Mouse (Mus musculus): Measurements from ENCODE around the gene Acox1. TPM values are rescaled to one million over a fixed set of nuclear protein-coding genes. Genes with fewer than 3 reads are reported as not detected.

The Acox1 gene
- polyA plus RNA-seq, 1 experiment from 2014 or later, result 21.2 TPM

- peak overlapping the region; percentile 37 for H3K4me3 ChIP-seq
- peaks cover 5% of the 10 kb centered on the region; the same call in 1 of the 2 replicates for H3K36me3 ChIP-seq
- H3K4me2 ChIP-seq, result peak overlapping the region; percentile 64
- 13% methylated on average over 23 of the region's 23 CpGs for WGBS
- H3K27ac ChIP-seq, result no peak overlapping the region
- no peak overlapping the region; the same call in 1 of the 2 replicates for H3K9ac ChIP-seq
- H3K4me1 ChIP-seq, result peaks cover 38% of the 10 kb centered on the region
- no peaks in the 10 kb centered on the region for H3K9me3 ChIP-seq
- ATAC-seq (ENCODE audit: borderline replicate concordance, extremely low read depth, low FRiP score, low TSS enrichment), result no peak
- H3K27me3 ChIP-seq, result peaks cover 39% of the 10 kb centered on the region
Measured at GRCm38 (mm10) chr11:116222740-116223059, 23.9 kb upstream of the Acox1 start.

- peaks cover 39% of the 10 kb centered on the region for H3K27me3 ChIP-seq
- 19% methylated on average over 53 of the region's 53 CpGs for WGBS
Measured at GRCm38 (mm10) chr11:116221931-116222739, 23.3 kb upstream of the Acox1 start.

GRCm38 (mm10) chr11:116219885-116220284 is 21.0 kb upstream of the Acox1 start:
- Histone ChIP-seq H3K4me3 (no peak overlapping the region), H3K4me2 (no peak overlapping the region), H3K36me3 (peaks cover 3% of the 10 kb centered on the region; the same call in 1 of the 2 replicates), H3K27me3 (peaks cover 39% of the 10 kb centered on the region), H3K27ac (peak overlapping the region; percentile 93), H3K9ac (0 out of 2 replicates have a peak overlapping the region, but pooled peaks have one; percentile 1), H3K4me1 (peaks cover 39% of the 10 kb centered on the region), H3K9me3 (no peaks in the 10 kb centered on the region)
- ATAC-seq (ENCODE audit: borderline replicate concordance, extremely low read depth, low FRiP score, low TSS enrichment), result no peak
- 15% methylated on average over 4 of the region's 4 CpGs for whole genome bisulfite sequencing

More at GRCm38 (mm10) chr11:116221931-116222739, 23.3 kb upstream of the Acox1 start:
- H3K4me3 ChIP-seq, result peak overlapping the region; percentile 37
- H3K4me2 ChIP-seq, result peak overlapping the region; percentile 64
- H3K27ac ChIP-seq, result no peak overlapping the region
- H3K4me1 ChIP-seq, result peaks cover 35% of the 10 kb centered on the region
- peaks cover 5% of the 10 kb centered on the region; the same call in 1 of the 2 replicates for H3K36me3 ChIP-seq
- ATAC-seq (ENCODE audit: borderline replicate concordance, extremely low read depth, low FRiP score, low TSS enrichment), result no peak
- H3K9ac ChIP-seq, result peak overlapping the region; percentile 23
- H3K9me3 ChIP-seq, result no peaks in the 10 kb centered on the region

GRCm38 (mm10) chr11:116218737-116219400 is 20.0 kb upstream of the Acox1 start:
- Histone ChIP-seq H3K27ac (peak overlapping the region; percentile 93), H3K4me3 (no peak overlapping the region), H3K36me3 (no peaks in the 10 kb centered on the region), H3K9ac (0 out of 2 replicates have a peak overlapping the region, but pooled peaks have one; percentile 5), H3K27me3 (peaks cover 35% of the 10 kb centered on the region), H3K4me1 (peaks cover 39% of the 10 kb centered on the region), H3K4me2 (peak overlapping the region; percentile 23; the same call in 1 of the 2 replicates), H3K9me3 (no peaks in the 10 kb centered on the region)
- ATAC-seq (ENCODE audit: borderline replicate concordance, extremely low read depth, low FRiP score, low TSS enrichment), result peak; percentile 89
- WGBS, result 26% methylated on average over 7 of the region's 7 CpGs

- peaks cover 29% of the 10 kb centered on the region for H3K27me3 ChIP-seq
- H3K4me2 ChIP-seq, result no peak overlapping the region
- H3K27ac ChIP-seq, result peak overlapping the region; percentile 93
- H3K9ac ChIP-seq, result 0 out of 2 replicates have a peak overlapping the region, but pooled peaks have one; percentile 5
- peaks cover 39% of the 10 kb centered on the region for H3K4me1 ChIP-seq
- H3K4me3 ChIP-seq, result no peak overlapping the region
- no peaks in the 10 kb centered on the region for H3K9me3 ChIP-seq
- H3K36me3 ChIP-seq, result no peaks in the 10 kb centered on the region
- 43% methylated on average over 2 of the region's 2 CpGs for WGBS
- no peak for ATAC-seq (ENCODE audit: borderline replicate concordance, extremely low read depth, low FRiP score, low TSS enrichment)
Measured at GRCm38 (mm10) chr11:116218263-116218662, 19.4 kb upstream of the Acox1 start.

GRCm38 (mm10) chr11:116216549-116216948 is 17.7 kb upstream of the Acox1 start:
- Histone ChIP-seq H3K27me3 (peaks cover 12% of the 10 kb centered on the region), H3K9me3 (no peaks in the 10 kb centered on the region), H3K27ac (no peak overlapping the region), H3K4me1 (peaks cover 28% of the 10 kb centered on the region), H3K4me3 (no peak overlapping the region), H3K36me3 (no peaks in the 10 kb centered on the region; the same call in 1 of the 2 replicates), H3K9ac (no peak overlapping the region), H3K4me2 (no peak overlapping the region)
- no peak for ATAC-seq (ENCODE audit: borderline replicate concordance, extremely low read depth, low FRiP score, low TSS enrichment)
- 66% methylated on average over 11 of the region's 11 CpGs for WGBS

GRCm38 (mm10) chr11:116215991-116216390 is 17.1 kb upstream of the Acox1 start:
- Histone ChIP-seq H3K4me2 (no peak overlapping the region), H3K27me3 (peaks cover 6% of the 10 kb centered on the region), H3K4me1 (peaks cover 28% of the 10 kb centered on the region), H3K27ac (no peak overlapping the region), H3K9ac (no peak overlapping the region), H3K9me3 (no peaks in the 10 kb centered on the region), H3K4me3 (no peak overlapping the region), H3K36me3 (no peaks in the 10 kb centered on the region; the same call in 1 of the 2 replicates)
- 88% methylated on average over 6 of the region's 6 CpGs for WGBS
- ATAC-seq (ENCODE audit: borderline replicate concordance, extremely low read depth, low FRiP score, low TSS enrichment), result no peak

- Histone ChIP-seq H3K27me3 (no peaks in the 10 kb centered on the region), H3K4me3 (no peak overlapping the region), H3K36me3 (no peaks in the 10 kb centered on the region; the same call in 1 of the 2 replicates), H3K4me1 (peaks cover 28% of the 10 kb centered on the region), H3K4me2 (no peak overlapping the region), H3K9me3 (no peaks in the 10 kb centered on the region), H3K27ac (no peak overlapping the region), H3K9ac (no peak overlapping the region)
- ATAC-seq (ENCODE audit: borderline replicate concordance, extremely low read depth, low FRiP score, low TSS enrichment), result no peak
- 73% methylated on average over 7 of the region's 7 CpGs for WGBS
Measured at GRCm38 (mm10) chr11:116215181-116215580, 16.3 kb upstream of the Acox1 start.

- no peak for ATAC-seq (ENCODE audit: borderline replicate concordance, extremely low read depth, low FRiP score, low TSS enrichment)
- no peak overlapping the region for H3K4me2 ChIP-seq
- H3K9ac ChIP-seq, result no peak overlapping the region
- H3K9me3 ChIP-seq, result no peaks in the 10 kb centered on the region
- H3K4me1 ChIP-seq, result peaks cover 17% of the 10 kb centered on the region
- no peak overlapping the region for H3K27ac ChIP-seq
- H3K4me3 ChIP-seq, result no peak overlapping the region
- no peaks in the 10 kb centered on the region for H3K27me3 ChIP-seq
- 70% methylated on average over 13 of the region's 13 CpGs for WGBS
- H3K36me3 ChIP-seq, result no peaks in the 10 kb centered on the region; the same call in 1 of the 2 replicates
Measured at GRCm38 (mm10) chr11:116213877-116214510, 15.1 kb upstream of the Acox1 start.

GRCm38 (mm10) chr11:116212847-116213246 is 14.0 kb upstream of the Acox1 start:
- Histone ChIP-seq H3K27ac (no peak overlapping the region), H3K4me3 (no peak overlapping the region), H3K4me2 (no peak overlapping the region), H3K4me1 (peaks cover 6% of the 10 kb centered on the region), H3K36me3 (no peaks in the 10 kb centered on the region; the same call in 1 of the 2 replicates), H3K9me3 (no peaks in the 10 kb centered on the region), H3K9ac (no peak overlapping the region), H3K27me3 (no peaks in the 10 kb centered on the region)
- ATAC-seq (ENCODE audit: borderline replicate concordance, extremely low read depth, low FRiP score, low TSS enrichment), result no peak
- 86% methylated on average over 6 of the region's 6 CpGs for WGBS

GRCm38 (mm10) chr11:116210696-116211095 is 11.9 kb upstream of the Acox1 start:
- ATAC-seq (ENCODE audit: borderline replicate concordance, extremely low read depth, low FRiP score, low TSS enrichment), result no peak
- H3K4me3 ChIP-seq, result no peak overlapping the region
- no peaks in the 10 kb centered on the region for H3K27me3 ChIP-seq
- no peak overlapping the region for H3K4me2 ChIP-seq
- peaks cover 10% of the 10 kb centered on the region for H3K36me3 ChIP-seq
- no peaks in the 10 kb centered on the region for H3K4me1 ChIP-seq
- 67% methylated on average over 5 of the region's 5 CpGs for WGBS
- H3K9me3 ChIP-seq, result no peaks in the 10 kb centered on the region
- H3K9ac ChIP-seq, result no peak overlapping the region
- H3K27ac ChIP-seq, result no peak overlapping the region

Data from lung, embryonic 15.5 days (tissue).